Mouse (Mus musculus) midbrain, embryonic 11.5 days (tissue): ENCODE measurements around the gene Por. TPM values are rescaled to one million over a fixed set of nuclear protein-coding genes. Genes with fewer than 3 reads are reported as not detected.

Experiments used
- ATAC-seq: fragments of 200-750 bp; cut with Nextera tagmentation; 2 replicates; pipeline ENCODE4 v1.8.0; 2017; ENCODE audit warnings: moderate TSS enrichment, moderate library complexity; ENCODE audit not compliant: low FRiP score
- DNase-seq: peaks from one replicate; pipeline ENCODE4 v3.0.0; 2015; ENCODE audit warnings: low spot score; ENCODE audit errors: missing footprints
- H3K27ac ChIP-seq: fragments of 300-500 bp; sonication (generic); 2 replicates; pipeline ENCODE4 v1.5.1; 2014; ENCODE audit warnings: low read depth, low read length
- H3K27me3 ChIP-seq: fragments of 300-500 bp; sonication (generic); 2 replicates; pipeline ENCODE4 v1.6.1; 2014; ENCODE audit warnings: mild to moderate bottlenecking, low read length, moderate library complexity, mixed read lengths; ENCODE audit not compliant: control insufficient read depth, insufficient read depth
- H3K36me3 ChIP-seq: fragments of 300-500 bp; sonication (generic); 2 replicates; pipeline ENCODE4 v1.6.1; 2014; ENCODE audit warnings: mild to moderate bottlenecking, low read length, moderate library complexity, mixed read lengths; ENCODE audit not compliant: control insufficient read depth, insufficient read depth
- H3K4me1 ChIP-seq: fragments of 300-500 bp; sonication (generic); 2 replicates; pipeline ENCODE4 v1.6.1; 2014; ENCODE audit warnings: low read length; ENCODE audit not compliant: control insufficient read depth, insufficient read depth
- H3K4me2 ChIP-seq: fragments of 300-500 bp; sonication (generic); 2 replicates; pipeline ENCODE4 v1.6.1; 2014; ENCODE audit warnings: mild to moderate bottlenecking, moderate library complexity
- H3K4me3 ChIP-seq: fragments of 300-500 bp; sonication (generic); 2 replicates; pipeline ENCODE4 v1.5.1; 2014; ENCODE audit warnings: low read depth, low read length
- H3K9ac ChIP-seq: fragments of 300-500 bp; sonication (generic); 2 replicates; pipeline ENCODE4 v1.6.1; 2014; ENCODE audit warnings: low read length
- H3K9me3 ChIP-seq: fragments of 300-500 bp; sonication (generic); 2 replicates; pipeline ENCODE4 v1.6.1; 2016; ENCODE audit warnings: low read length; ENCODE audit not compliant: control insufficient read depth
- WGBS: fragments of 180-500 bp; shearing (Covaris S2); extraction: QIAGEN DNeasy Blood & Tissue Kit; methylation state at CpG from one replicate; pipeline ENCODE4 v1.1.7; 2014; 5-methylcytosine and 5-hydroxymethylcytosine counted together
- polyA plus RNA-seq: library from polyadenylated mRNA; unstranded; fragments of >200 nt; fragmentation: Nextera tagmentation; extraction: Ambion mirVana; gene quantifications from 2 replicates; pipeline ENCODE4 v1.2.1, GENCODE M21; 2014

Gene Por
- polyA plus RNA-seq, 1 experiment from 2014 or later: 95.4 TPM

GRCm38 (mm10) chr5:135639760-135640458 is 29.9 kb upstream of the Por start:
- H3K27ac ChIP-seq: no peak overlapping the region
- H3K9me3 ChIP-seq: no peaks in the 10 kb centered on the region
- peaks cover 14% of the 10 kb centered on the region; the same call in 1 of the 2 replicates for H3K36me3 ChIP-seq
- DNase-seq (no peak), ATAC-seq (no peak)
- H3K4me2 ChIP-seq: no peak overlapping the region
- H3K9ac ChIP-seq: no peak overlapping the region
- no peaks in the 10 kb centered on the region for H3K4me1 ChIP-seq
- 89% methylated on average over 7 of the region's 7 CpGs for WGBS
- H3K27me3 ChIP-seq: no peaks in the 10 kb centered on the region
- H3K4me3 ChIP-seq: no peak overlapping the region

GRCm38 (mm10) chr5:135640459-135640789 is 29.4 kb upstream of the Por start:
- Histone ChIP-seq H3K27ac (no peak overlapping the region), H3K36me3 (peaks cover 12% of the 10 kb centered on the region; the same call in 1 of the 2 replicates), H3K4me3 (no peak overlapping the region), H3K9ac (no peak overlapping the region), H3K9me3 (no peaks in the 10 kb centered on the region), H3K27me3 (no peaks in the 10 kb centered on the region), H3K4me2 (no peak overlapping the region), H3K4me1 (no peaks in the 10 kb centered on the region)
- ATAC-seq (no peak), DNase-seq (no peak)
- 93% methylated on average over 6 of the region's 6 CpGs for WGBS

- H3K27me3 ChIP-seq: no peaks in the 10 kb centered on the region
- ATAC-seq (no peak), DNase-seq (no peak)
- H3K4me1 ChIP-seq: no peaks in the 10 kb centered on the region
- no peaks in the 10 kb centered on the region for H3K9me3 ChIP-seq
- no peak overlapping the region for H3K4me3 ChIP-seq
- no peak overlapping the region for H3K9ac ChIP-seq
- peaks cover 12% of the 10 kb centered on the region; the same call in 1 of the 2 replicates for H3K36me3 ChIP-seq
- 94% methylated on average over 1 of the region's 1 CpGs for WGBS
- H3K27ac ChIP-seq: no peak overlapping the region
- no peak overlapping the region for H3K4me2 ChIP-seq
Measured at GRCm38 (mm10) chr5:135641028-135641427, 28.8 kb upstream of the Por start.

GRCm38 (mm10) chr5:135642686-135643551 is 26.9 kb upstream of the Por start:
- WGBS: 87% methylated on average over 10 of the region's 10 CpGs
- Histone ChIP-seq H3K4me3 (no peak overlapping the region), H3K27ac (no peak overlapping the region), H3K9ac (no peak overlapping the region), H3K4me2 (no peak overlapping the region), H3K9me3 (no peaks in the 10 kb centered on the region), H3K36me3 (peaks cover 6% of the 10 kb centered on the region; the same call in 1 of the 2 replicates), H3K27me3 (no peaks in the 10 kb centered on the region), H3K4me1 (no peaks in the 10 kb centered on the region)
- DNase-seq (no peak), ATAC-seq (no peak)

DNA sequence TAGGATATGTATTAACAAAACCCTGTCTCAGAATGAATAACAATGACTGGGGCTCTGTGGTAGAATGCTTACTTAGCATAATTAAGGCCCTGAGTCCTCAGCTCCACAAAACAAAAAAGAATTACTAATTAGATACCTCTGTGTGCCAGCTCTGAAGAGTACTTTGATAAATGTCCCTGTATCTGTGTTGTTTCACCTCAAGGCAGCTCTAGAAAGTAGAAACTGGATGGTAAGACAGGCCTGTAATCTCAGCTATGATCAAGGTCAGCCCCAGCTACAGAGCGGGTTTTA is 26.3 kb upstream of the Por start:
- Histone ChIP-seq H3K9ac (no peak overlapping the region), H3K4me2 (no peak overlapping the region), H3K36me3 (peaks cover 6% of the 10 kb centered on the region; the same call in 1 of the 2 replicates), H3K27ac (no peak overlapping the region), H3K4me1 (no peaks in the 10 kb centered on the region), H3K27me3 (no peaks in the 10 kb centered on the region), H3K4me3 (no peak overlapping the region), H3K9me3 (no peaks in the 10 kb centered on the region)
- 95% methylated on average over 1 of the region's 1 CpGs for WGBS
- no peak for ATAC-seq
- DNase-seq: no peak

DNA sequence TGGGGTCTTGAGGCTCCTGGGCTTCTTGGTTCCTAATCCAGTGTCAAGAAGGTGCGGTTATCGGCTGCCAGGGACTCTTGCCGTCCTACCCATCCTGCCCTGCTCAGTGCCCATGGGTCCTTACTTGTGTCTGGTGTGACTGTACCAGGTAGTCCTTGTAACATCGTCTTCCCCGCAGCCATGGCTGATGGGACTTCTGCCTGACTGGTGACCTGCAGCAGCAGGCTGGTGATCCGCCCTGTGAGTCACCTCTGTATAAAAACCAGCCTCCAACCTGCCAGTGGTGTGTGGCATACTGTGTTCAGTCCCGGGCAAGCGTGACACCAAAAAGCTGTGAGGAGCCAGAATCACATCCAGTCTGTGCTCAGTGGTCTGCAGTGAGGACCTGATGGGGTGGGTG is 26.0 kb upstream of the Por start:
- H3K27me3 ChIP-seq: no peaks in the 10 kb centered on the region
- no peak overlapping the region for H3K4me2 ChIP-seq
- ATAC-seq (no peak), DNase-seq (no peak)
- H3K4me3 ChIP-seq: no peak overlapping the region
- peaks cover 6% of the 10 kb centered on the region; the same call in 1 of the 2 replicates for H3K36me3 ChIP-seq
- H3K9me3 ChIP-seq: no peaks in the 10 kb centered on the region
- no peak overlapping the region for H3K27ac ChIP-seq
- H3K9ac ChIP-seq: no peak overlapping the region
- WGBS: 92% methylated on average over 8 of the region's 8 CpGs
- no peaks in the 10 kb centered on the region for H3K4me1 ChIP-seq

DNA sequence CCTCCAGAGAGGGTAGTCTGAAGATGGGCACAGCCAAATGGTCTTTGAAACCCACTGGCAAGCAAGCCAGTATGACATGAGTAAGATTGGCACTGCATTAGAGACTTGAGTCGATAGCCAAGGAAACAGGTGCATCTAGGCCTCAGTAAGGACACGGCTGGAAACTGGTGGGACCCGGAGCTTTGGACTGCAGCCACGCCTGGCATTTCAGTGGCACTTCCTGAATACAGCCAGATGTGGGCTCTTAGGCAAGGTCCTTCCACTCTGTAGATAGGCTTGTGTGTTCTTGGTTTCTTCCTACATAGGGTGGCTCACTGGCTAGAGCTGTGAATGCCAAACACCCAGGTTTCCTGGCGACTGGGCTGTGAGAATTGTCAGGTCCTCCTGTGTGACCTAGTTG is 24.5 kb upstream of the Por start:
- Histone ChIP-seq H3K4me1 (no peaks in the 10 kb centered on the region), H3K36me3 (0 out of 2 replicates have a peak, but pooled peaks cover 2% of the 10 kb centered on the region), H3K4me2 (no peak overlapping the region), H3K27me3 (no peaks in the 10 kb centered on the region), H3K4me3 (no peak overlapping the region), H3K9me3 (no peaks in the 10 kb centered on the region), H3K27ac (no peak overlapping the region), H3K9ac (no peak overlapping the region)
- ATAC-seq (no peak), DNase-seq (no peak)
- WGBS: 85% methylated on average over 5 of the region's 5 CpGs

DNA sequence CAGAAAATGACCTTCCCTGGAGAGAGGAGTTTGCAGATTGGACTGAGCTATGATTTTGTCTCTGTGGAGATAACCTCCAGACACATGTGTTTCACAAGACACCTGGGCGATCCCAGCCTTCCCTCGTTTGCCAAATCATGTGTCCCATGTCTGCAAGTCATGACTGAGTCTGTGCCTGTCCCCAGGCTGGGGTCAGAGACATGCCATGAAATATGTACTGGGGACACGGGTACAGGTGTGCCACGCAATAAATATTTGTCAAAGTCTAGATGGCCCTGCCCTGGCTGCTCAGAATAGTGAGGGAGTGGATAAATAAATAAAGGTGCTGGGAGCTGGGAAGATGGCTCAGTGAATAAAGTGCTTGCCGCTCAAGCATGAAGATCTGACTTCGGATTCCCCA is 23.8 kb upstream of the Por start:
- DNase-seq (no peak), ATAC-seq (no peak)
- 0 out of 2 replicates have a peak, but pooled peaks cover 2% of the 10 kb centered on the region for H3K36me3 ChIP-seq
- no peaks in the 10 kb centered on the region for H3K27me3 ChIP-seq
- H3K9ac ChIP-seq: no peak overlapping the region
- 87% methylated on average over 6 of the region's 6 CpGs for WGBS
- H3K4me2 ChIP-seq: no peak overlapping the region
- H3K9me3 ChIP-seq: no peaks in the 10 kb centered on the region
- no peaks in the 10 kb centered on the region for H3K4me1 ChIP-seq
- H3K4me3 ChIP-seq: no peak overlapping the region
- H3K27ac ChIP-seq: no peak overlapping the region
